Mouse (Mus musculus): Measurements from ENCODE around the gene Atg13.

Atg13 gene

GRCm38 (mm10) chr2:91649553-91650359 is 60.6 kb downstream of the Atg13 start, which contains the start of the genes Zfp408 and Arhgap1:
Gene Zfp408, minus strand, starts transcription at chr2:91649791.
Gene Arhgap1, plus strand, starts transcription at chr2:91649860.
- peak; percentile 97 to 99 for DNase-seq (ENCODE audit: inconsistent age in 2 of 2, low spot score in 1 of 2)

GRCm38 (mm10) chr2:91649152-91649551 is 61.2 kb downstream of the Atg13 start:
- peak in 1 of 2 experiments; percentile 35 for DNase-seq (ENCODE audit: inconsistent age in 2 of 2, low spot score in 1 of 2)

GRCm38 (mm10) chr2:91646733-91647132 is 63.6 kb downstream of the Atg13 start:
- peak in 1 of 2 experiments; percentile 79 for DNase-seq (ENCODE audit: inconsistent age in 2 of 2, low spot score in 1 of 2)

GRCm38 (mm10) chr2:91645811-91646210 is 64.6 kb downstream of the Atg13 start:
- DNase-seq (ENCODE audit: inconsistent age in 2 of 2, low spot score in 1 of 2), result no peak

GRCm38 (mm10) chr2:91645354-91645753 is 65.0 kb downstream of the Atg13 start:
- DNase-seq (ENCODE audit: inconsistent age in 2 of 2, low spot score in 1 of 2), result no peak

- no peak for DNase-seq (ENCODE audit: inconsistent age in 2 of 2, low spot score in 1 of 2)
Observed at GRCm38 (mm10) chr2:91644021-91644420, 66.4 kb downstream of the Atg13 start.

GRCm38 (mm10) chr2:91642825-91643415 is 67.5 kb downstream of the Atg13 start:
- DNase-seq (ENCODE audit: inconsistent age in 2 of 2, low spot score in 1 of 2), result no peak

- DNase-seq (ENCODE audit: inconsistent age in 2 of 2, low spot score in 1 of 2), result no peak
Observed at GRCm38 (mm10) chr2:91638931-91639330, 71.4 kb downstream of the Atg13 start.

GRCm38 (mm10) chr2:91636727-91637338 is 73.5 kb downstream of the Atg13 start:
- DNase-seq (ENCODE audit: inconsistent age in 2 of 2, low spot score in 1 of 2), result no peak

- peak in 1 of 2 experiments; percentile 19 for DNase-seq (ENCODE audit: inconsistent age in 2 of 2, low spot score in 1 of 2)
Observed at GRCm38 (mm10) chr2:91636229-91636628, 74.1 kb downstream of the Atg13 start, which contains the start of gene F2. Gene F2, minus strand, starts transcription at chr2:91636414.

GRCm38 (mm10) chr2:91635486-91635885 is 74.9 kb downstream of the Atg13 start:
- DNase-seq (ENCODE audit: inconsistent age in 2 of 2, low spot score in 1 of 2), result peak in 1 of 2 experiments; percentile 18

- DNase-seq (ENCODE audit: inconsistent age in 2 of 2, low spot score in 1 of 2), result peak in 1 of 2 experiments; percentile 18
Observed at GRCm38 (mm10) chr2:91634841-91635240, 75.5 kb downstream of the Atg13 start.

- peak in 1 of 2 experiments; percentile 20 for DNase-seq (ENCODE audit: inconsistent age in 2 of 2, low spot score in 1 of 2)
Observed at GRCm38 (mm10) chr2:91633334-91633977, 76.9 kb downstream of the Atg13 start.

GRCm38 (mm10) chr2:91632316-91632715 is 78.1 kb downstream of the Atg13 start:
- no peak for DNase-seq (ENCODE audit: inconsistent age in 2 of 2, low spot score in 1 of 2)

- DNase-seq (ENCODE audit: inconsistent age in 2 of 2, low spot score in 1 of 2), result peak; percentile 51 to 77
Observed at GRCm38 (mm10) chr2:91631826-91632225, 78.5 kb downstream of the Atg13 start.

GRCm38 (mm10) chr2:91630384-91630783 is 80.0 kb downstream of the Atg13 start:
- peak in 1 of 2 experiments; percentile 46 for DNase-seq (ENCODE audit: inconsistent age in 2 of 2, low spot score in 1 of 2)

- DNase-seq (ENCODE audit: inconsistent age in 2 of 2, low spot score in 1 of 2), result peak in 1 of 2 experiments; percentile 60
Observed at GRCm38 (mm10) chr2:91629682-91630081, 80.7 kb downstream of the Atg13 start.

- DNase-seq (ENCODE audit: inconsistent age in 2 of 2, low spot score in 1 of 2), result no peak
Observed at GRCm38 (mm10) chr2:91628171-91628570, 82.2 kb downstream of the Atg13 start.

GRCm38 (mm10) chr2:91627486-91627885 is 82.9 kb downstream of the Atg13 start:
- DNase-seq (ENCODE audit: inconsistent age in 2 of 2, low spot score in 1 of 2), result no peak

Measured in adrenal gland, adult (tissue).